Mouse (Mus musculus) embryonic facial prominence, embryonic 14.5 days (tissue): ENCODE data around the gene Ergic1. TPM values are rescaled to one million over a fixed set of nuclear protein-coding genes. Genes with fewer than 3 reads are reported as not detected.

Experiments
- ATAC-seq: fragments of 200-750 bp; cut with Nextera tagmentation; 2 replicates; pipeline ENCODE4 v1.8.0; 2017; ENCODE audit warnings: low read depth, moderate number of reproducible peaks, moderate TSS enrichment
- DNase-seq: peaks from one replicate; pipeline ENCODE4 v3.0.0-alpha.2; 2015; ENCODE audit warnings: low spot score
- H3K27ac ChIP-seq: fragments of 300-500 bp; sonication (generic); replicated peaks from 2 replicates; pipeline ENCODE4 v1.5.1; 2014; ENCODE audit warnings: low read depth, mild to moderate bottlenecking, low read length, moderate library complexity
- H3K27me3 ChIP-seq: fragments of 300-500 bp; sonication (generic); replicated peaks from 2 replicates; pipeline ENCODE4 v1.6.1; 2014; ENCODE audit warnings: low read length; ENCODE audit not compliant: control insufficient read depth, insufficient read depth
- H3K36me3 ChIP-seq: fragments of 300-500 bp; sonication (generic); 2 replicates; pipeline ENCODE4 v1.6.1; 2014; ENCODE audit warnings: low read length, mixed read lengths; ENCODE audit not compliant: control insufficient read depth, insufficient read depth
- H3K4me1 ChIP-seq: fragments of 300-500 bp; sonication (generic); 2 replicates; pipeline ENCODE4 v1.6.1; 2014; ENCODE audit warnings: antibody characterized with exemption, low read length; ENCODE audit not compliant: control insufficient read depth, insufficient read depth
- H3K4me2 ChIP-seq: fragments of 300-500 bp; sonication (generic); 2 replicates; pipeline ENCODE4 v1.6.1; 2014; ENCODE audit warnings: low read depth, mild to moderate bottlenecking, low read length, moderate library complexity, mixed read lengths
- H3K4me3 ChIP-seq: fragments of 300-500 bp; sonication (generic); 2 replicates; pipeline ENCODE4 v1.5.1; 2014; ENCODE audit warnings: low read depth, mild to moderate bottlenecking, low read length
- H3K9ac ChIP-seq: fragments of 300-500 bp; sonication (generic); 2 replicates; pipeline ENCODE4 v1.6.1; 2014; ENCODE audit warnings: low read depth, mild to moderate bottlenecking, low read length, moderate library complexity, mixed read lengths
- H3K9me3 ChIP-seq: fragments of 300-500 bp; sonication (generic); 2 replicates; pipeline ENCODE4 v1.6.1; 2016; ENCODE audit warnings: low read length; ENCODE audit not compliant: control insufficient read depth
- WGBS: fragments of 180-500 bp; shearing (Covaris S2); extraction: QIAGEN DNeasy Blood & Tissue Kit; methylation state at CpG from one replicate; pipeline ENCODE4 v1.1.7; 2014; 5-methylcytosine and 5-hydroxymethylcytosine counted together
- polyA plus RNA-seq: library from polyadenylated mRNA; unstranded; fragments of >200 nt; fragmentation: Nextera tagmentation; extraction: Ambion mirVana; gene quantifications from 2 replicates; pipeline ENCODE4 v1.2.1, GENCODE M21; 2014

The Ergic1 gene
- polyA plus RNA-seq, 1 experiment from 2014 or later, result 149 TPM

GRCm38 (mm10) chr17:26602371-26602885 is 41.1 kb downstream of the Ergic1 start:
- DNase-seq, result peak; percentile 30
- ATAC-seq, result peak; percentile 19; the same call in 1 of the 2 replicates
- Histone ChIP-seq H3K36me3 (0 out of 2 replicates have a peak, but pooled peaks cover 12% of the 10 kb centered on the region), H3K27me3 (no peaks in the 10 kb centered on the region), H3K4me1 (peaks cover 15% of the 10 kb centered on the region), H3K9ac (no peak overlapping the region), H3K4me3 (no peak overlapping the region), H3K4me2 (no peak overlapping the region), H3K9me3 (no peaks in the 10 kb centered on the region), H3K27ac (0 out of 2 replicates have a peak overlapping the region, but pooled peaks have one; percentile 21)
- 57% methylated on average over 12 of the region's 12 CpGs for WGBS

GRCm38 (mm10) chr17:26603311-26603710 is 42.0 kb downstream of the Ergic1 start:
- H3K4me3 ChIP-seq, result no peak overlapping the region
- no peak overlapping the region for H3K4me2 ChIP-seq
- 86% methylated on average over 8 of the region's 8 CpGs for WGBS
- H3K4me1 ChIP-seq, result peaks cover 15% of the 10 kb centered on the region
- no peak for DNase-seq
- no peaks in the 10 kb centered on the region for H3K27me3 ChIP-seq
- H3K9me3 ChIP-seq, result no peaks in the 10 kb centered on the region
- no peak for ATAC-seq
- H3K36me3 ChIP-seq, result peaks cover 14% of the 10 kb centered on the region
- peak overlapping the region; percentile 3; the same call in 1 of the 2 replicates for H3K27ac ChIP-seq
- no peak overlapping the region for H3K9ac ChIP-seq

GRCm38 (mm10) chr17:26605636-26606035 is 44.3 kb downstream of the Ergic1 start:
- Histone ChIP-seq H3K4me1 (peaks cover 15% of the 10 kb centered on the region), H3K27me3 (no peaks in the 10 kb centered on the region), H3K36me3 (peaks cover 32% of the 10 kb centered on the region), H3K4me2 (no peak overlapping the region), H3K9me3 (no peaks in the 10 kb centered on the region), H3K9ac (no peak overlapping the region), H3K4me3 (no peak overlapping the region), H3K27ac (no peak overlapping the region)
- ATAC-seq (no peak), DNase-seq (no peak)
- WGBS, result 81% methylated on average over 4 of the region's 4 CpGs

GRCm38 (mm10) chr17:26606516-26606915 is 45.2 kb downstream of the Ergic1 start:
- H3K4me3 ChIP-seq, result no peak overlapping the region
- no peak for ATAC-seq
- no peak overlapping the region for H3K4me2 ChIP-seq
- 78% methylated on average over 2 of the region's 2 CpGs for WGBS
- no peaks in the 10 kb centered on the region for H3K27me3 ChIP-seq
- peaks cover 7% of the 10 kb centered on the region for H3K4me1 ChIP-seq
- no peak overlapping the region for H3K9ac ChIP-seq
- no peak for DNase-seq
- no peaks in the 10 kb centered on the region for H3K9me3 ChIP-seq
- H3K36me3 ChIP-seq, result peaks cover 32% of the 10 kb centered on the region
- no peak overlapping the region for H3K27ac ChIP-seq

DNA sequence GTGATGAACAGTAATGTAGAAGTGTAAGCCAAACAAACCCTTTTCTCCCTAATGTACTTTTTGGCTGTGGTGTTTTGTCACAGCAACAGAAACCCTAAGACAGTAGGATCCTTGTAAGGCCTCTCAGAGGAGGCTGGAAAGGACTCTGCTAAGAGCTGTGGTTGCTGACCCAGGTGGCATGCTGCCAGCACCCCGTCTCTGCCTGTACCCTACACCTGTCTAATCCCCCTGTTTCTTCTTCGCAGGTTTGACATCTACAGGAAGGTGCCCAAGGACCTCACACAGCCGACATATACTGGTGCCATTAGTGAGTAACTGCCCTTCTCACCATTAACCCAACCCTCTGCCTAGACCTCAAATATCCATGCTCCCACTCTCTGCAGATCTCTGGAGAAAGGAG is 47.1 kb downstream of the Ergic1 start:
- Histone ChIP-seq H3K27ac (no peak overlapping the region), H3K4me1 (no peaks in the 10 kb centered on the region), H3K27me3 (no peaks in the 10 kb centered on the region), H3K4me3 (no peak overlapping the region), H3K36me3 (peaks cover 29% of the 10 kb centered on the region), H3K9me3 (no peaks in the 10 kb centered on the region), H3K4me2 (no peak overlapping the region), H3K9ac (no peak overlapping the region)
- ATAC-seq (no peak), DNase-seq (no peak)
- WGBS, result 86% methylated on average over 3 of the region's 3 CpGs

- H3K4me1 ChIP-seq, result no peaks in the 10 kb centered on the region
- H3K9ac ChIP-seq, result no peak overlapping the region
- H3K27ac ChIP-seq, result no peak overlapping the region
- H3K36me3 ChIP-seq, result peaks cover 24% of the 10 kb centered on the region
- over 99% methylated on average over 8 of the region's 8 CpGs for WGBS
- no peak overlapping the region for H3K4me3 ChIP-seq
- DNase-seq, result no peak
- H3K27me3 ChIP-seq, result no peaks in the 10 kb centered on the region
- no peaks in the 10 kb centered on the region for H3K9me3 ChIP-seq
- no peak overlapping the region for H3K4me2 ChIP-seq
- no peak for ATAC-seq
Observed at GRCm38 (mm10) chr17:26608877-26609276, 47.6 kb downstream of the Ergic1 start.

- DNase-seq (no peak), ATAC-seq (no peak)
- H3K36me3 ChIP-seq, result peaks cover 33% of the 10 kb centered on the region
- no peaks in the 10 kb centered on the region for H3K9me3 ChIP-seq
- no peak overlapping the region for H3K4me2 ChIP-seq
- no peak overlapping the region for H3K9ac ChIP-seq
- WGBS, result 78% methylated on average over 8 of the region's 8 CpGs
- no peaks in the 10 kb centered on the region for H3K4me1 ChIP-seq
- no peaks in the 10 kb centered on the region for H3K27me3 ChIP-seq
- H3K4me3 ChIP-seq, result no peak overlapping the region
- no peak overlapping the region for H3K27ac ChIP-seq
Observed at GRCm38 (mm10) chr17:26609820-26610219, 48.5 kb downstream of the Ergic1 start.

DNA sequence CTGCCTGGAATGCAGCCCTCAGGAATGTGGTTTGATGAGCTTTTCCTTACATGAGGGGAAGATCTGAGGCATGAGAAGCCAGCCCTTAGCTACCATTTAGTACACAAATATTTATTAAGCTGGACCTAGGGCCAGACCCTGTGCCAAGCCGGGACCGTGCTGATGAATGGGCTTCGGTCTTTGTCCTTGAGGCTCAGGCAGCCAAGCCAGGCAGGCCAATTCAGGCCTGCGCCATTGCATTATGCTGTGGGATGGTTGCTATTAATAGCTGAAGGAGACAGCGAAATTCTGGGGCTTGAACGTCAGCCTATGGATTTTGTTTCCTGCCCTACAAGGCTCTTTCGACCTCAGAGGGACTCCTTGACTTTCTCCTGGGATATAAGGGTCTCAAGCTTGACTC is 50.0 kb downstream of the Ergic1 start:
- H3K4me2 ChIP-seq, result no peak overlapping the region
- WGBS, result 67% methylated on average over 7 of the region's 7 CpGs
- no peak overlapping the region for H3K4me3 ChIP-seq
- H3K9ac ChIP-seq, result no peak overlapping the region
- ATAC-seq (no peak), DNase-seq (no peak)
- no peaks in the 10 kb centered on the region for H3K4me1 ChIP-seq
- no peaks in the 10 kb centered on the region for H3K27me3 ChIP-seq
- H3K27ac ChIP-seq, result peak overlapping the region; percentile 13
- no peaks in the 10 kb centered on the region for H3K9me3 ChIP-seq
- H3K36me3 ChIP-seq, result peaks cover 44% of the 10 kb centered on the region

GRCm38 (mm10) chr17:26611918-26612317 is 50.6 kb downstream of the Ergic1 start:
- 79% methylated on average over 4 of the region's 4 CpGs for WGBS
- no peak for ATAC-seq
- Histone ChIP-seq H3K4me2 (no peak overlapping the region), H3K9me3 (no peaks in the 10 kb centered on the region), H3K27ac (peak overlapping the region; percentile 13; the same call in 1 of the 2 replicates), H3K36me3 (peaks cover 50% of the 10 kb centered on the region), H3K27me3 (no peaks in the 10 kb centered on the region), H3K9ac (no peak overlapping the region), H3K4me3 (no peak overlapping the region), H3K4me1 (no peaks in the 10 kb centered on the region)
- DNase-seq, result no peak
